Comparison of ENCODE assay signal across 21 mouse cellular contexts in genomic region chr1:95326856-95327255, GRCm38 (mm10). TPM values are rescaled to one million over a fixed set of nuclear protein-coding genes. Genes with fewer than 3 reads are reported as not detected.
DNase-seq lines count a peak whose midpoint lies in the region; TF ChIP-seq lines count a peak whose summit lies in the region.
"Had no signal": no experiment of that assay in that cellular context is flagged by ENCODE, and none has a peak within 500 bp of the region (broad histone marks: within the 10 kb centered on the region; RNA-seq: fewer than 3 reads in every experiment).

No protein-coding gene starts in this region.

- DNase-seq in CH12.LX (ENCODE audit: extremely low read depth) = no peak
- no peak for DNase-seq in MEL (ENCODE audit: low read depth, low spot score)
- peak; percentile 2 for DNase-seq in R1 (ENCODE audit: low read depth, low spot score)
- no peak for DNase-seq in lung, postnatal 10 days
- no peak for DNase-seq in urinary bladder, postnatal 10 days (ENCODE audit: low spot score)
- no peak for DNase-seq in gastrocnemius, postnatal 25 days
- DNase-seq: adrenal gland, adult 2 months; adrenal gland, adult 8-10 months; adrenal gland, postnatal 10 days; adrenal gland, postnatal 14 days; adrenal gland, postnatal 25 days; adrenal gland, postnatal 36 days; B cell, adult 2 months; cerebellum, adult 11 months; cerebellum, adult 11-12 months; cerebellum, adult 18-20 months; cerebellum, adult 2 months; cerebellum, adult 8-10 months; cerebellum, adult 9-10 months had no signal

- H3K4me1 ChIP-seq in CH12.LX (ENCODE audit: control insufficient read depth in 1 of 2, insufficient read depth in 2 of 2) = peaks cover 4 to 6% of the 10 kb centered on the region in 2 experiments; a peak in 2 of 4 replicates
- H3K4me1 ChIP-seq in MEL (ENCODE audit: control insufficient read depth in 1 of 2, insufficient read depth in 2 of 2, low read length in 2 of 2) = no peaks in the 10 kb centered on the region

- H3K79me2 ChIP-seq in CH12.LX (replicated peaks; ENCODE audit: control insufficient read depth, extremely low read depth, insufficient read depth, poor library complexity, severe bottlenecking) (0 out of 2 replicates have a peak, but pooled peaks cover 2% of the 10 kb centered on the region), MEL (ENCODE audit: control insufficient read depth, insufficient read depth, low read length, poor library complexity) (no peaks in the 10 kb centered on the region)

- in situ Hi-C loops in CH12.LX (cut with MboI; ENCODE audit: low pct_ligation_motif_present, low pct_unique_long_range_greater_than_20kb, low sequenced_read_pairs) = no loop called here

- H3K27ac ChIP-seq in CH12.LX (ENCODE audit: insufficient read depth, low read depth) = no peak overlapping the region
- no peak overlapping the region for H3K27ac ChIP-seq in MEL (ENCODE audit: control insufficient read depth, low read depth, low read length)

- H3K27me3 ChIP-seq in CH12.LX (replicated peaks) (no peaks in the 10 kb centered on the region), MEL (ENCODE audit: control insufficient read depth in 1 of 2, insufficient read depth in 2 of 2, low read length in 2 of 2) (no peaks in the 10 kb centered on the region)
- H3K27me3 ChIP-seq: Patski had no signal

- TF ChIP-seq POLR2A in CH12.LX (IDR thresholded peaks at IDR 0.05; ENCODE audit: low read depth, low read length) = no peak
- no peak for TF ChIP-seq POLR2A in MEL (IDR thresholded peaks at IDR 0.05; ENCODE audit: control insufficient read depth in 1 of 2, insufficient read depth in 1 of 2, low read depth in 1 of 2, low read length in 2 of 2, poor library complexity in 1 of 2)

- no peaks in the 10 kb centered on the region for H3K9me3 ChIP-seq in CH12.LX (replicated peaks; ENCODE audit: low read length)
- no peaks in the 10 kb centered on the region for H3K9me3 ChIP-seq in MEL (replicated peaks; ENCODE audit: insufficient read depth, low read length)
- H3K9me3 ChIP-seq: G1E had no signal

- dilution Hi-C loops in CH12.LX (cut with MboI; ENCODE audit: extremely low pct_ligation_motif_present, extremely low pct_unique_long_range_greater_than_20kb, low sequenced_read_pairs) = no loop called here

- peaks cover 12 to 34% of the 10 kb centered on the region in 2 experiments for H3K36me3 ChIP-seq in CH12.LX (replicated peaks in 1 of 2; ENCODE audit: control insufficient read depth in 1 of 2, insufficient read depth in 1 of 2, low read length in 1 of 2)
- peaks cover 0 to 17% of the 10 kb centered on the region in 2 experiments; a peak in 2 of 4 replicates for H3K36me3 ChIP-seq in MEL (ENCODE audit: control insufficient read depth in 1 of 2, insufficient read depth in 2 of 2, low read length in 2 of 2)

- no peak overlapping the region for H3K4me2 ChIP-seq in CH12.LX (ENCODE audit: insufficient read depth, low read depth, poor library complexity, severe bottlenecking)

- TF ChIP-seq CTCF in CH12.LX (conservative IDR thresholded peaks at IDR 0.05 in 1 of 2, IDR thresholded peaks at IDR 0.05 in 1 of 2; ENCODE audit: low read depth in 2 of 2, low read length in 2 of 2) (no peak), MEL (IDR thresholded peaks at IDR 0.05 in 2 of 3, conservative IDR thresholded peaks at IDR 0.05 in 1 of 3; ENCODE audit: control insufficient read depth in 1 of 3, insufficient read depth in 1 of 3, low read depth in 2 of 3, low read length in 3 of 3, poor library complexity in 1 of 3, severe bottlenecking in 1 of 3) (no peak)

- H3K4me3 ChIP-seq in CH12.LX (replicated peaks in 1 of 3; ENCODE audit: low read depth in 2 of 3, low read length in 2 of 3, poor library complexity in 1 of 3) = no peak overlapping the region
- no peak overlapping the region for H3K4me3 ChIP-seq in MEL (ENCODE audit: control insufficient read depth in 1 of 2, insufficient read depth in 1 of 2, low read depth in 2 of 2, low read length in 2 of 2)

- TF ChIP-seq EP300 in CH12.LX (IDR thresholded peaks at IDR 0.05; ENCODE audit: low read length) (no peak), MEL (IDR thresholded peaks at IDR 0.05; ENCODE audit: low read depth in 1 of 2, low read length in 2 of 2) (no peak)

- TF ChIP-seq RAD21 in CH12.LX (IDR thresholded peaks at IDR 0.05; ENCODE audit: low read depth, low read length) = no peak
- no peak for TF ChIP-seq RAD21 in MEL (IDR thresholded peaks at IDR 0.05; ENCODE audit: low read depth, low read length)

- no peak overlapping the region for H3K9ac ChIP-seq in CH12.LX (ENCODE audit: insufficient read depth, low read depth)
- no peak overlapping the region for H3K9ac ChIP-seq in MEL (ENCODE audit: control insufficient read depth, low read depth, low read length, poor library complexity, severe bottlenecking)

TF ChIP-seq in CH12.LX, 34 proteins besides CTCF, POLR2A, EP300 and RAD21:
- peak; percentile 90 for TF ChIP-seq ZKSCAN1 (IDR thresholded peaks at IDR 0.05; ENCODE audit: borderline replicate concordance, low read depth, low read length)
- TF ChIP-seq SIN3A (IDR thresholded peaks at IDR 0.05; ENCODE audit: low read length) = no peak

TF ChIP-seq in MEL, 35 proteins besides CTCF, POLR2A, EP300 and RAD21:
- TF ChIP-seq SIN3A (IDR thresholded peaks at IDR 0.05; ENCODE audit: low read length) (no peak), ZKSCAN1 (IDR thresholded peaks at IDR 0.05; ENCODE audit: low read depth, low read length) (peak; percentile 91)
TF ChIP-seq in MEL: peak in this region for 1.

RNA-seq across cellular contexts. Expression of gene Fam174a, which starts 13.4 kb away (rescaled TPM):
- total RNA-seq in CH12.LX (2012; rRNA removed) (11.4 and 14.6 TPM in 2 replicates), CH12.LX (2014; rRNA removed) (21.5 and 22.3 TPM in 2 replicates), MEL (2012; rRNA removed) (17.3 and 19.0 TPM in 2 replicates)
- polyA plus RNA-seq in CH12.LX (2012; ENCODE audit: insufficient read length, low read depth) (10.1 TPM in 2 replicates), MEL (2012; ENCODE audit: insufficient read depth in 1 of 2, insufficient read length in 2 of 2, low read depth in 1 of 2, low replicate concordance in 2 of 2, missing spikeins in 1 of 2) (10 to 100 TPM in 1 of 2 experiments, not detected in 1; 16.7 TPM)
- 10 to 100 TPM; 33.0 to 34.8 TPM for total RNA-seq in gastrocnemius, postnatal 25 days (2021)

Comparison
In these comparisons a context has a peak if more than half of its experiments do, and no peak if none do; other contexts are left out.
1. Of the 35 proteins assayed by ChIP-seq in both MEL and CH12.LX: peak only in MEL: none; only in CH12.LX: none; in both: ZKSCAN1; in neither: 34.